ENCODE assay signal across 22 mouse cellular contexts in the genomic region with DNA sequence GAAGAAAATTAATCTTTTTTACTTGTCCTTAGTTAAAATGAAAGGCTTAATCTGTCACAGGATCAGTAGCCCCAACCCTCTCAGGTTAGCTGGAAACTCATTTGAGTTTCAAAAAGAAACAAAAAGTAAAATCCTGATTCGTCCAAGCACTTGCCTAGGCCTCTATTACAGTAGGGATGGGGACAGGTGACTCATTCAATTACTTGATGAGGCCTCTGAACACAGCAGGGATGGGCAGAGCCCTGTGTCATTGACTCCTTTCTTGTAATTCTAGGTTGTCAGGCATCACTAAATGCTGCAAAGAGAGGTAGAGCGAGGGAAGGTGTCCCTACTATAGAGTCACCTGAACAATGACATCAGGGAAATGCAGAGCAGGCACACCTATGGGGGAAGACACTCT.
DNase-seq lines count a peak whose midpoint lies in the region; ATAC-seq and TF ChIP-seq lines count a peak whose summit lies in the region.
"Had no signal": no experiment of that assay in that cellular context is flagged by ENCODE, and none has a peak within 500 bp of the region (broad histone marks: within the 10 kb centered on the region; RNA-seq: fewer than 3 reads in every experiment).

No protein-coding gene starts in this region.

- no peak for TF ChIP-seq CTCF in spleen, adult 2 months (IDR thresholded peaks at IDR 0.05; ENCODE audit: extremely low read depth, insufficient read depth, insufficient read length, insufficient replicate concordance)
- TF ChIP-seq CTCF in CH12.LX (conservative IDR thresholded peaks at IDR 0.05 in 1 of 2, IDR thresholded peaks at IDR 0.05 in 1 of 2; ENCODE audit: low read depth in 2 of 2, low read length in 2 of 2) = no peak
- TF ChIP-seq CTCF in midbrain, postnatal 0 days (IDR thresholded peaks at IDR 0.05) = no peak

- no peak for DNase-seq in spleen, adult 2 months (ENCODE audit: low read depth in 1 of 2, low spot score in 2 of 2)
- no peak for DNase-seq in spleen, postnatal 10 days (ENCODE audit: low spot score in 2 of 2)
- no peak for DNase-seq in CH12.LX (ENCODE audit: extremely low read depth)
- DNase-seq in Muller cell, postnatal 12 days (ENCODE audit: inconsistent ontology term) = no peak
- no peak for DNase-seq in thymus, postnatal 14 days
- DNase-seq in midbrain, postnatal 0 days (ENCODE audit: low spot score) = no peak
- DNase-seq: adrenal gland, postnatal 10 days; kidney, adult 18-20 months; layer of hippocampus, adult 9-11 months; left cerebral cortex, postnatal 4 days; right cerebral cortex, postnatal 14 days had no signal

- 73% methylated on average over 2 of the region's 2 CpGs for WGBS in spleen, adult 2 months
- 64% methylated on average over 2 of the region's 2 CpGs for WGBS in stomach, embryonic 16.5 days
- WGBS in midbrain, postnatal 0 days = 77% methylated on average over 2 of the region's 2 CpGs

- peaks cover 57% of the 10 kb centered on the region for H3K4me1 ChIP-seq in spleen, adult 2 months (ENCODE audit: control insufficient read depth, insufficient read depth, insufficient read length)
- peaks cover 35 to 59% of the 10 kb centered on the region in 2 experiments for H3K4me1 ChIP-seq in CH12.LX (ENCODE audit: control insufficient read depth in 1 of 2, insufficient read depth in 2 of 2)
- peaks cover 12% of the 10 kb centered on the region; the same call in 1 of the 2 replicates for H3K4me1 ChIP-seq in stomach, embryonic 16.5 days (ENCODE audit: control insufficient read depth, insufficient read depth, low read length)
- no peaks in the 10 kb centered on the region for H3K4me1 ChIP-seq in midbrain, postnatal 0 days (ENCODE audit: insufficient read depth, low read length)
- H3K4me1 ChIP-seq: forebrain, embryonic 13.5 days; hindbrain, embryonic 15.5 days had no signal

- no peak for TF ChIP-seq POLR2A in spleen, adult 2 months (IDR thresholded peaks at IDR 0.05; ENCODE audit: low read depth, low read length)
- no peak for TF ChIP-seq POLR2A in CH12.LX (IDR thresholded peaks at IDR 0.05; ENCODE audit: low read depth, low read length)

- H3K9me3 ChIP-seq in CH12.LX (replicated peaks; ENCODE audit: low read length) = no peaks in the 10 kb centered on the region
- no peaks in the 10 kb centered on the region for H3K9me3 ChIP-seq in stomach, embryonic 16.5 days (replicated peaks; ENCODE audit: control insufficient read depth, low read length)
- no peaks in the 10 kb centered on the region for H3K9me3 ChIP-seq in midbrain, postnatal 0 days (ENCODE audit: low read length)
- H3K9me3 ChIP-seq: forebrain, embryonic 13.5 days; G1E; heart, embryonic 10.5 days; hindbrain, embryonic 15.5 days; limb, embryonic 15.5 days; liver, embryonic 15.5 days had no signal

- ATAC-seq in inflammation-experienced regulatory T-cells, adult 6 months = peak; percentile 22
- no peak for ATAC-seq in stomach, embryonic 16.5 days (ENCODE audit: insufficient read depth, low FRiP score)
- ATAC-seq in midbrain, postnatal 0 days (ENCODE audit: low FRiP score) = no peak
- ATAC-seq: forebrain, embryonic 13.5 days had no signal

- H3K4me2 ChIP-seq in CH12.LX (ENCODE audit: insufficient read depth, low read depth, poor library complexity, severe bottlenecking) = no peak overlapping the region
- no peak overlapping the region for H3K4me2 ChIP-seq in stomach, embryonic 16.5 days (ENCODE audit: low read depth, low read length)
- no peak overlapping the region for H3K4me2 ChIP-seq in midbrain, postnatal 0 days (ENCODE audit: low read depth, low read length, poor library complexity, severe bottlenecking)
- H3K4me2 ChIP-seq: forebrain, embryonic 13.5 days; hindbrain, embryonic 15.5 days; limb, embryonic 15.5 days; liver, embryonic 15.5 days; midbrain, embryonic 11.5 days had no signal

- no peak for TF ChIP-seq RAD21 in CH12.LX (IDR thresholded peaks at IDR 0.05; ENCODE audit: low read depth, low read length)

- peak; percentile 42 for TF ChIP-seq EP300 in CH12.LX (IDR thresholded peaks at IDR 0.05; ENCODE audit: low read length)

- H3K27me3 ChIP-seq in spleen, adult 2 months (ENCODE audit: control insufficient read depth, insufficient read depth, low read length) = no peaks in the 10 kb centered on the region
- H3K27me3 ChIP-seq in CH12.LX (replicated peaks) = no peaks in the 10 kb centered on the region
- no peaks in the 10 kb centered on the region for H3K27me3 ChIP-seq in stomach, embryonic 16.5 days (ENCODE audit: control insufficient read depth, insufficient read depth, low read length)
- H3K27me3 ChIP-seq in midbrain, postnatal 0 days (ENCODE audit: insufficient read depth, low read length) = no peaks in the 10 kb centered on the region
- H3K27me3 ChIP-seq: forebrain, embryonic 13.5 days; hindbrain, embryonic 15.5 days; limb, embryonic 15.5 days; liver, embryonic 15.5 days had no signal

- no peaks in the 10 kb centered on the region for H3K36me3 ChIP-seq in spleen, adult 2 months (ENCODE audit: control insufficient read depth, insufficient read depth, low read length)
- no peaks in the 10 kb centered on the region for H3K36me3 ChIP-seq in CH12.LX (replicated peaks in 1 of 2; ENCODE audit: control insufficient read depth in 1 of 2, insufficient read depth in 1 of 2, low read length in 1 of 2)
- H3K36me3 ChIP-seq in stomach, embryonic 16.5 days (ENCODE audit: control insufficient read depth, insufficient read depth, low read length) = 0 out of 2 replicates have a peak, but pooled peaks cover 3% of the 10 kb centered on the region
- H3K36me3 ChIP-seq in midbrain, postnatal 0 days (ENCODE audit: insufficient read depth, low read length) = no peaks in the 10 kb centered on the region
- H3K36me3 ChIP-seq: heart, embryonic 10.5 days; hindbrain, embryonic 15.5 days; limb, embryonic 15.5 days; liver, embryonic 15.5 days had no signal

- H3K79me2 ChIP-seq in CH12.LX (replicated peaks; ENCODE audit: control insufficient read depth, extremely low read depth, insufficient read depth, poor library complexity, severe bottlenecking) = no peaks in the 10 kb centered on the region

- dilution Hi-C loops in CH12.LX (cut with MboI; ENCODE audit: extremely low pct_ligation_motif_present, extremely low pct_unique_long_range_greater_than_20kb, low sequenced_read_pairs) = no loop called here

- peak overlapping the region; percentile 90; the same call in 1 of the 2 replicates for H3K27ac ChIP-seq in spleen, adult 2 months (ENCODE audit: insufficient read depth, low read length)
- no peak overlapping the region for H3K27ac ChIP-seq in CH12.LX (ENCODE audit: insufficient read depth, low read depth)
- H3K27ac ChIP-seq in stomach, embryonic 16.5 days (ENCODE audit: low read length) = peak overlapping the region; percentile 72; the same call in 1 of the 2 replicates
- no peak overlapping the region for H3K27ac ChIP-seq in midbrain, postnatal 0 days (ENCODE audit: low read depth, low read length)
- H3K27ac ChIP-seq: forebrain, embryonic 13.5 days; heart, embryonic 10.5 days; hindbrain, embryonic 15.5 days; left cerebral cortex, adult 2 months; macrophage had no signal

- in situ Hi-C loops in CH12.LX (cut with MboI; ENCODE audit: low pct_ligation_motif_present, low pct_unique_long_range_greater_than_20kb, low sequenced_read_pairs) = no loop called here

- no peak overlapping the region for H3K9ac ChIP-seq in CH12.LX (ENCODE audit: insufficient read depth, low read depth)
- H3K9ac ChIP-seq in stomach, embryonic 16.5 days (ENCODE audit: low read length) = no peak overlapping the region
- H3K9ac ChIP-seq in midbrain, postnatal 0 days (replicated peaks; ENCODE audit: low read length, poor library complexity, severe bottlenecking) = no peak overlapping the region
- H3K9ac ChIP-seq: forebrain, embryonic 13.5 days; hindbrain, embryonic 15.5 days; limb, embryonic 15.5 days; liver, embryonic 15.5 days had no signal

- H3K4me3 ChIP-seq in spleen, adult 2 months (ENCODE audit: extremely low read depth, insufficient read depth, insufficient read length) = no peak overlapping the region
- no peak overlapping the region for H3K4me3 ChIP-seq in CH12.LX (replicated peaks in 1 of 3; ENCODE audit: low read depth in 2 of 3, low read length in 2 of 3, poor library complexity in 1 of 3)
- no peak overlapping the region for H3K4me3 ChIP-seq in stomach, embryonic 16.5 days (replicated peaks; ENCODE audit: low read length)
- no peak overlapping the region for H3K4me3 ChIP-seq in midbrain, postnatal 0 days (ENCODE audit: low read depth, low read length)
- H3K4me3 ChIP-seq: forebrain, embryonic 13.5 days; heart, embryonic 10.5 days; hindbrain, embryonic 15.5 days; left cerebral cortex, adult 2 months; limb, embryonic 15.5 days; liver, embryonic 15.5 days had no signal

TF ChIP-seq in CH12.LX, 34 proteins besides CTCF, POLR2A, EP300 and RAD21:
- TF ChIP-seq ZKSCAN1 (IDR thresholded peaks at IDR 0.05; ENCODE audit: borderline replicate concordance, low read depth, low read length) = no peak
- TF ChIP-seq IRF4 (IDR thresholded peaks at IDR 0.05; ENCODE audit: low read depth, low read length) = peak; percentile 88
- TF ChIP-seq USF2 (conservative IDR thresholded peaks at IDR 0.05; ENCODE audit: low read depth, low read length) = no peak
- peak; percentile 69 for TF ChIP-seq ETS1 (conservative IDR thresholded peaks at IDR 0.05; ENCODE audit: low read depth, low read length)
- no peak for TF ChIP-seq JUN (IDR thresholded peaks at IDR 0.05; ENCODE audit: insufficient read depth, low read depth, low read length)
- peak; percentile 56; the same call in 1 of the 2 replicates for TF ChIP-seq JUND (conservative IDR thresholded peaks at IDR 0.05; ENCODE audit: low read depth, low read length)
- TF ChIP-seq BHLHE40 (IDR thresholded peaks at IDR 0.05; ENCODE audit: low read depth, low read length) = 0 out of 2 replicates have a peak, but pooled peaks have one; percentile 35
- no peak for TF ChIP-seq ELF1 (IDR thresholded peaks at IDR 0.05; ENCODE audit: low read depth, low read length)
- no peak for TF ChIP-seq POLR2AphosphoS2 (IDR thresholded peaks at IDR 0.05; ENCODE audit: low read depth, low read length)
- TF ChIP-seq PAX5 (IDR thresholded peaks at IDR 0.05; ENCODE audit: low read length) = no peak

Comparison
In these comparisons a context has a peak if more than half of its experiments do, and no peak if none do; other contexts are left out.
1. H3K27ac ChIP-seq: peak in spleen, adult 2 months (single experiment) and stomach, embryonic 16.5 days (single experiment); none in CH12.LX (single experiment) and midbrain, postnatal 0 days (single experiment).